Mouse (Mus musculus) brain, embryonic 14.5 days (tissue): ENCODE measurements at regions not wholly inside any gene's neighbourhood (a gene's known extent, or its start where the extent isn't known, plus 50 kb on each side); places are given as distances from the start of the nearest gene placed in this dataset.

ENCODE experiments used
- DNase-seq: peaks from one replicate; pipeline ENCODE4 v3.0.0-alpha.2; 2011; ENCODE audit warnings: low read depth
- CTCF ChIP-seq: fragments of 200-500 bp; IDR thresholded peaks from 2 replicates; pipeline ENCODE4 v1.5.1; 2012; ENCODE audit warnings: inconsistent platforms, mild to moderate bottlenecking, moderate library complexity, borderline replicate concordance; ENCODE audit not compliant: insufficient read depth, insufficient read length; ENCODE audit errors: extremely low read depth
- POLR2A ChIP-seq: fragments of 200-500 bp; IDR thresholded peaks from 2 replicates; pipeline ENCODE4 v1.6.1; 2012; ENCODE audit warnings: mild to moderate bottlenecking, inconsistent platforms, borderline replicate concordance; ENCODE audit not compliant: poor library complexity, insufficient read depth, insufficient read length, severe bottlenecking; ENCODE audit errors: extremely low read depth

- no peak for DNase-seq
- TF ChIP-seq POLR2A (no peak), CTCF (no peak)
Observed at GRCm38 (mm10) chr3:143972351-143972750, 232.7 kb downstream of the Lmo4 start.

GRCm38 (mm10) chr3:143970771-143971170, 234.2 kb downstream of the Lmo4 start:
- TF ChIP-seq POLR2A (no peak), CTCF (no peak)
- DNase-seq = no peak

GRCm38 (mm10) chr3:143955508-143955907, 249.5 kb downstream of the Lmo4 start:
- TF ChIP-seq POLR2A (no peak), CTCF (no peak)
- no peak for DNase-seq

- DNase-seq = no peak
- TF ChIP-seq CTCF (no peak), POLR2A (no peak)
Observed at GRCm38 (mm10) chr3:143954822-143955221, 250.2 kb downstream of the Lmo4 start.

GRCm38 (mm10) chr3:143952289-143952688, 252.7 kb downstream of the Lmo4 start:
- DNase-seq = no peak
- no peak for TF ChIP-seq CTCF
- TF ChIP-seq POLR2A = no peak

GRCm38 (mm10) chr3:143949656-143950055, 255.4 kb downstream of the Lmo4 start:
- peak; percentile 82 for DNase-seq
- TF ChIP-seq POLR2A = no peak
- no peak for TF ChIP-seq CTCF

- no peak for DNase-seq
- TF ChIP-seq CTCF (no peak), POLR2A (no peak)
Observed at GRCm38 (mm10) chr3:143949026-143949637, 255.9 kb downstream of the Lmo4 start.

GRCm38 (mm10) chr3:143947938-143948267, 257.1 kb downstream of the Lmo4 start:
- DNase-seq = peak; percentile 51
- TF ChIP-seq POLR2A (no peak), CTCF (no peak)

- peak; percentile 92 for DNase-seq
- TF ChIP-seq POLR2A = no peak
- TF ChIP-seq CTCF = no peak
Observed at GRCm38 (mm10) chr3:143947079-143947937, 257.7 kb downstream of the Lmo4 start.

- TF ChIP-seq POLR2A = no peak
- TF ChIP-seq CTCF = no peak
- no peak for DNase-seq
Observed at GRCm38 (mm10) chr3:143939068-143939709, 265.8 kb downstream of the Lmo4 start.

- no peak for DNase-seq
- TF ChIP-seq POLR2A (no peak), CTCF (peak; percentile 33; the same call in 1 of the 2 replicates)
Observed at GRCm38 (mm10) chr3:143925322-143925721, 279.7 kb downstream of the Lmo4 start.

- DNase-seq = no peak
- TF ChIP-seq POLR2A (no peak), CTCF (no peak)
Observed at GRCm38 (mm10) chr3:143919744-143920143, 285.3 kb downstream of the Lmo4 start.
